Mouse (Mus musculus) gastrocnemius, postnatal 14 days (tissue): ENCODE measurements at regions not wholly inside any gene's neighbourhood (a gene's known extent, or its start where the extent isn't known, plus 50 kb on each side); places are given as distances from the start of the nearest gene placed in this dataset.

Source experiments
- DNase-seq: peaks from one replicate; pipeline ENCODE4 v3.0.0; 2021; ENCODE audit warnings: mixed read lengths
- intact Hi-C: fragments of 180-260 bp; cut with DNase I; formaldehyde crosslinking; loops from one replicate; pipeline ENCODE4 v1.15.1; 2025; ENCODE audit warnings: low total_unique reads

- peak; percentile 65 for DNase-seq
- intact Hi-C loops, result no loop called here
Observed at GRCm38 (mm10) chr6:147810710-147811109, 236.3 kb upstream of the Far2 start.

GRCm38 (mm10) chr6:147816861-147817260 is 230.2 kb upstream of the Far2 start:
- no peak for DNase-seq
- intact Hi-C loops, result no loop called here

- intact Hi-C loops, result no loop called here
- DNase-seq, result no peak
Observed at GRCm38 (mm10) chr6:147817262-147817661, 229.8 kb upstream of the Far2 start.

- intact Hi-C loops, result no loop called here
- peak; percentile 44 for DNase-seq
Observed at GRCm38 (mm10) chr6:147822215-147822614, 224.8 kb upstream of the Far2 start.

- DNase-seq, result no peak
- intact Hi-C loops, result no loop called here
Observed at GRCm38 (mm10) chr6:147832521-147832920, 214.5 kb upstream of the Far2 start.

GRCm38 (mm10) chr6:147833501-147833900 is 213.6 kb upstream of the Far2 start:
- intact Hi-C loops, result no loop called here
- DNase-seq, result no peak

GRCm38 (mm10) chr6:147838846-147839245 is 208.2 kb upstream of the Far2 start:
- intact Hi-C loops, result no loop called here
- no peak for DNase-seq

- DNase-seq, result no peak
- intact Hi-C loops, result no loop called here
Observed at GRCm38 (mm10) chr6:147849988-147850387, 197.1 kb upstream of the Far2 start.

- intact Hi-C loops, result no loop called here
- DNase-seq, result no peak
Observed at GRCm38 (mm10) chr6:147861116-147861515, 185.9 kb upstream of the Far2 start.

GRCm38 (mm10) chr6:147871033-147871432 is 176.0 kb upstream of the Far2 start:
- no peak for DNase-seq
- intact Hi-C loops, result no loop called here

- intact Hi-C loops, result no loop called here
- DNase-seq, result no peak
Observed at GRCm38 (mm10) chr6:147873173-147873572, 173.9 kb upstream of the Far2 start.

- intact Hi-C loops, result no loop called here
Observed at GRCm38 (mm10) chr6:147878485-147878884, 168.6 kb upstream of the Far2 start.

GRCm38 (mm10) chr6:147885902-147886301 is 161.2 kb upstream of the Far2 start:
- no peak for DNase-seq

More at GRCm38 (mm10) chr6:147878485-147878884, 168.6 kb upstream of the Far2 start:
- no peak for DNase-seq

GRCm38 (mm10) chr6:147919697-147920096 is 127.4 kb upstream of the Far2 start:
- DNase-seq, result no peak
- intact Hi-C loops, result no loop called here

More at GRCm38 (mm10) chr6:147885902-147886301, 161.2 kb upstream of the Far2 start:
- intact Hi-C loops, result no loop called here

GRCm38 (mm10) chr6:147921091-147921490 is 126.0 kb upstream of the Far2 start:
- no peak for DNase-seq
- intact Hi-C loops, result no loop called here

- no peak for DNase-seq
- intact Hi-C loops, result no loop called here
Observed at GRCm38 (mm10) chr6:147922506-147922905, 124.6 kb upstream of the Far2 start.

- intact Hi-C loops, result no loop called here
- DNase-seq, result no peak
Observed at GRCm38 (mm10) chr6:147923246-147923645, 123.8 kb upstream of the Far2 start.

- DNase-seq, result no peak
- intact Hi-C loops, result no loop called here
Observed at GRCm38 (mm10) chr6:147928951-147929350, 118.1 kb upstream of the Far2 start.

GRCm38 (mm10) chr6:147944020-147944419 is 103.0 kb upstream of the Far2 start:
- intact Hi-C loops, result no loop called here
- DNase-seq, result no peak

- intact Hi-C loops, result no loop called here
- DNase-seq, result peak; percentile 29
Observed at GRCm38 (mm10) chr6:147944940-147945676, 102.0 kb upstream of the Far2 start.

- intact Hi-C loops, result no loop called here
- DNase-seq, result no peak
Observed at GRCm38 (mm10) chr6:147947997-147948396, 99.1 kb upstream of the Far2 start.

- DNase-seq, result no peak
- intact Hi-C loops, result no loop called here
Observed at GRCm38 (mm10) chr6:147951642-147952041, 95.4 kb upstream of the Far2 start.
